Mouse (Mus musculus) naive thymus-derived CD4-positive, alpha-beta T cell, adult 5 months (primary cell): ENCODE measurements around the gene Muc15. TPM values are rescaled to one million over a fixed set of nuclear protein-coding genes. Genes with fewer than 3 reads are reported as not detected.

Experiments
- polyA plus RNA-seq: library from polyadenylated mRNA; unstranded; fragments of 100-300 nt; shearing (Covaris generic); gene quantifications from one replicate; pipeline ENCODE4 v1.2.1, GENCODE M21; 2017

The Muc15 gene
- polyA plus RNA-seq: not detected

GRCm38 (mm10) chr2:110721290-110721753 lies at the start of gene Muc15:
Muc15 (plus strand) TSS chr2:110721340.

Other genes starting within 250 kb of the Muc15 start
- not detected for gene Slc5a12, start 124.0 kb upstream of the Muc15 start, polyA plus RNA-seq
- 0.19 TPM for gene Ano3, start 229.6 kb downstream of the Muc15 start, polyA plus RNA-seq